Mouse (Mus musculus) forebrain, embryonic 14.5 days (tissue): ENCODE measurements around the gene Mettl1. TPM values are rescaled to one million over a fixed set of nuclear protein-coding genes. Genes with fewer than 3 reads are reported as not detected.
"Not testable (repeated sequence)": the region's sequence is repeated elsewhere in the genome, so short reads cannot be mapped to it uniquely, and the experiment has no call there.

ENCODE experiments used
- ATAC-seq: fragments of 200-750 bp; cut with Nextera tagmentation; 2 replicates; pipeline ENCODE4 v1.8.0; 2017; ENCODE audit warnings: mild to moderate bottlenecking, moderate library complexity
- DNase-seq: peaks from one replicate; pipeline ENCODE4 v3.0.0-alpha.2; 2015; ENCODE audit warnings: low spot score
- H3K27ac ChIP-seq: fragments of 300-500 bp; sonication (generic); 2 replicates; pipeline ENCODE4 v1.5.1; 2014; ENCODE audit warnings: low read depth, mild to moderate bottlenecking, control low read depth, low read length, moderate library complexity
- H3K27me3 ChIP-seq: fragments of 300-500 bp; sonication (generic); replicated peaks from 2 replicates; pipeline ENCODE4 v1.6.1; 2014; ENCODE audit warnings: low read length, control low read depth, mixed read lengths; ENCODE audit not compliant: control insufficient read depth, insufficient read depth
- H3K36me3 ChIP-seq: fragments of 300-500 bp; sonication (generic); 2 replicates; pipeline ENCODE4 v1.6.1; 2014; ENCODE audit warnings: low read length, control low read depth; ENCODE audit not compliant: control insufficient read depth, insufficient read depth
- H3K4me1 ChIP-seq: fragments of 300-500 bp; sonication (generic); 2 replicates; pipeline ENCODE4 v1.6.1; 2014; ENCODE audit warnings: antibody characterized with exemption, low read length, control low read depth; ENCODE audit not compliant: control insufficient read depth, insufficient read depth
- H3K4me2 ChIP-seq: fragments of 300-500 bp; sonication (generic); 2 replicates; pipeline ENCODE4 v1.6.1; 2014; ENCODE audit warnings: mild to moderate bottlenecking, control low read depth, low read length
- H3K4me3 ChIP-seq: fragments of 300-500 bp; sonication (generic); 2 replicates; pipeline ENCODE4 v1.5.1; 2014; ENCODE audit warnings: low read depth, low read length, control low read depth
- H3K9ac ChIP-seq: fragments of 300-500 bp; sonication (generic); 2 replicates; pipeline ENCODE4 v1.6.1; 2014; ENCODE audit warnings: mild to moderate bottlenecking, low read length, control low read depth, moderate library complexity
- H3K9me3 ChIP-seq: fragments of 300-500 bp; sonication (generic); replicated peaks from 2 replicates; pipeline ENCODE4 v1.6.1; 2016; ENCODE audit warnings: low read length, control low read depth, mixed read lengths; ENCODE audit not compliant: control insufficient read depth
- WGBS: fragments of 180-500 bp; shearing (Covaris S2); extraction: QIAGEN DNeasy Blood & Tissue Kit; methylation state at CpG from one replicate; pipeline ENCODE4 v1.1.7; 2014; 5-methylcytosine and 5-hydroxymethylcytosine counted together
- polyA plus RNA-seq: library from polyadenylated mRNA; unstranded; fragments of >200 nt; fragmentation: Nextera tagmentation; extraction: Ambion mirVana; gene quantifications from 2 replicates; pipeline ENCODE4 v1.2.1, GENCODE M21; 2014

Mettl1 gene
- polyA plus RNA-seq, 1 experiment from 2014 or later = 21.4 TPM

DNA sequence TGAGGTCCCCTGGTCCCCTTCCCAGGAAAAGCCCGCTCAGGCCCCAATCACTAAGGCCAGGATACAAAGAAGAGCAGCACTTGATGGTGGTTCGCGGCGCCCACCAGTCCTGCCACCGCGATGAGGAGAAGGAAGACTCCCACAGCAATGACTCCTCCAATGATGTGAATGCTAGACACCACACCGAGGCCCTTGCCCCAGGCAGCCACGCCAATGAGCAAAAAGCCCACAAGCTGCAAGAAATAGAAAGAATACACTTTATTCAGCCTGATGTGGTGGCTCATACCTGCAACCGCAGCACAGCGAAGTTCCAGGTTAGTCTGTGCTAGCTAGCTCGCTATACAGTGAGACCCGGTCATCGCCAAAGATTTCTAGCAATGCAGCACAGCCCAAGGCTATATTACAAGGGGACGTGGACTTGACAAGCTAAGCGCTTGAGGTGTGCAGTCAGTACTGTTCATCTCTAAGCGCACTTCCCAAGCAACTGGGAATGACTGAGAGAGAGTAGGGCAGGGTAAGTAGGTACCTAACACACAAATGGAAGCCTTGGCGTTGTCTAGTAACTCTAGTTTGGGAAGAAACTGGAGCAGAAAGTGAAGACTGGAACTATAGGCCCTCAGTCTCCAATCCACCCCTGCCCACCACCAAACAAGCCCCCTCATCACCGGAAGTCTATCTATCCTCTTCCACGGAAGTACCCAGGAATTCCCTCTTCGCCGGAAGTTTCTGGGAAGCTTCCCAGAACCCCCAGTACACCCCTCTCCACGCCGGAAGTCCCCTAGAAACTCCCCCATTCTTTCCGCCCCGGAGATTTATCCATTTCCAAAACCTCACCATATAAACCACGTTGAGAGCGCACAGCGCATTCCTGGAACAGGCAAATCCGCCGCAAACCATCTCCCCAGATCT lies 28.3 kb downstream of the Mettl1 start:
- 4% methylated on average over 30 of the region's 30 CpGs for WGBS
- no peaks in the 10 kb centered on the region for H3K9me3 ChIP-seq
- DNase-seq = peak; percentile 92
- peaks cover 22% of the 10 kb centered on the region for H3K4me1 ChIP-seq
- peak overlapping the region; percentile 85 for H3K27ac ChIP-seq
- H3K36me3 ChIP-seq = peaks cover 42% of the 10 kb centered on the region
- peak; percentile 86 for ATAC-seq
- H3K4me2 ChIP-seq = peak overlapping the region; percentile 80
- peak overlapping the region; percentile 60 for H3K9ac ChIP-seq
- H3K27me3 ChIP-seq = no peaks in the 10 kb centered on the region
- H3K4me3 ChIP-seq = peak overlapping the region; percentile 59

- Histone ChIP-seq H3K36me3 (peaks cover 33% of the 10 kb centered on the region), H3K27me3 (no peaks in the 10 kb centered on the region)
- 2% methylated on average over 36 of the region's 36 CpGs for WGBS
These were observed 29.2 kb downstream of the Mettl1 start, which contains the start of gene Tspan31 for GRCm38 (mm10) chr10:127070190-127071121. Tspan31 (minus strand) TSS chr10:127070264.

GRCm38 (mm10) chr10:127071203-127071602 lies 30.0 kb downstream of the Mettl1 start:
- DNase-seq = no peak
- no peak for ATAC-seq
- peaks cover 16% of the 10 kb centered on the region for H3K4me1 ChIP-seq
- WGBS = 79% methylated on average over 9 of the region's 9 CpGs
- peaks cover 25% of the 10 kb centered on the region for H3K36me3 ChIP-seq
- H3K4me2 ChIP-seq = peak overlapping the region; percentile 80
- peak overlapping the region; percentile 70 for H3K9ac ChIP-seq
- peak overlapping the region; percentile 59 for H3K4me3 ChIP-seq
- H3K27me3 ChIP-seq = no peaks in the 10 kb centered on the region; the same call in 1 of the 2 replicates
- H3K9me3 ChIP-seq = no peaks in the 10 kb centered on the region
- H3K27ac ChIP-seq = no peak overlapping the region

More at GRCm38 (mm10) chr10:127070190-127071121, 29.2 kb downstream of the Mettl1 start, which contains the start of gene Tspan31:
- peak within 1 kb of the TSS; percentile 59 for H3K4me3 ChIP-seq
- peak; percentile 94 for ATAC-seq
- H3K27ac ChIP-seq = peak within 1 kb of the TSS; percentile 85
- peak; percentile 99 for DNase-seq
- H3K4me1 ChIP-seq = peaks cover 16% of the 10 kb centered on the region
- H3K9me3 ChIP-seq = no peaks in the 10 kb centered on the region
- peak within 1 kb of the TSS; percentile 80 for H3K4me2 ChIP-seq
- H3K9ac ChIP-seq = peak within 1 kb of the TSS; percentile 70

DNA sequence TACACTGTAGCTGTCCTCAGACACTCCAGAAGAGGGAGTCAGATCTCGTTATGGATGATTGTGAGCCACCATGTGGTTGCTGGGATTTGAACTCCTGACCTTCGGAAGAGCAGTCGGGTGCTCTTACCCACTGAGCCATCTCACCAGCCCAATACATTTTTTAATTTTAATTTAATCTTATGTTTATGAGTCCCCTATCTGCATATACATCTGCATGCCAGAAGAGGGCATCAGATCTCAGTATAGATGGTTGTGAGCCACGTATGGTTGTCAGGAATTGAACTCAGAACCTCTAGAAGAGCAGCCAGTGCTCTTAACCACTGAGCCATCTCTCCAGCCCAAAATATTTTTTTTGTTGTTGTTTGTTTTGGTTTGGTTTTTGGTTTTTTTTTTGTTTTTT lies 31.1 kb downstream of the Mettl1 start:
- H3K9me3 ChIP-seq, H3K4me3 ChIP-seq, H3K4me2 ChIP-seq, DNase-seq, H3K27me3 ChIP-seq, H3K9ac ChIP-seq, H3K27ac ChIP-seq, ATAC-seq: not testable (repeated sequence)
- Histone ChIP-seq H3K4me1 (peaks cover 16% of the 10 kb centered on the region), H3K36me3 (peaks cover 15% of the 10 kb centered on the region)
- 89% methylated on average over 4 of the region's 4 CpGs for WGBS

- H3K4me1 ChIP-seq = peaks cover 22% of the 10 kb centered on the region
- H3K4me3 ChIP-seq, ATAC-seq, H3K27ac ChIP-seq, DNase-seq, H3K27me3 ChIP-seq, H3K4me2 ChIP-seq, H3K36me3 ChIP-seq, H3K9me3 ChIP-seq, H3K9ac ChIP-seq: not testable (repeated sequence)
- 83% methylated on average over 2 of the region's 2 CpGs for WGBS
These were observed 31.8 kb downstream of the Mettl1 start for GRCm38 (mm10) chr10:127072969-127073368.

- no peak for ATAC-seq
- no peak overlapping the region for H3K27ac ChIP-seq
- H3K4me1 ChIP-seq = peaks cover 22% of the 10 kb centered on the region
- no peaks in the 10 kb centered on the region; the same call in 1 of the 2 replicates for H3K27me3 ChIP-seq
- H3K9ac ChIP-seq = no peak overlapping the region
- no peak overlapping the region for H3K4me2 ChIP-seq
- DNase-seq = no peak
- no peak overlapping the region for H3K4me3 ChIP-seq
- WGBS = 92% methylated on average over 1 of the region's 1 CpGs
- no peaks in the 10 kb centered on the region for H3K36me3 ChIP-seq
- H3K9me3 ChIP-seq = no peaks in the 10 kb centered on the region
These were observed 32.8 kb downstream of the Mettl1 start for GRCm38 (mm10) chr10:127073981-127074380.

DNA sequence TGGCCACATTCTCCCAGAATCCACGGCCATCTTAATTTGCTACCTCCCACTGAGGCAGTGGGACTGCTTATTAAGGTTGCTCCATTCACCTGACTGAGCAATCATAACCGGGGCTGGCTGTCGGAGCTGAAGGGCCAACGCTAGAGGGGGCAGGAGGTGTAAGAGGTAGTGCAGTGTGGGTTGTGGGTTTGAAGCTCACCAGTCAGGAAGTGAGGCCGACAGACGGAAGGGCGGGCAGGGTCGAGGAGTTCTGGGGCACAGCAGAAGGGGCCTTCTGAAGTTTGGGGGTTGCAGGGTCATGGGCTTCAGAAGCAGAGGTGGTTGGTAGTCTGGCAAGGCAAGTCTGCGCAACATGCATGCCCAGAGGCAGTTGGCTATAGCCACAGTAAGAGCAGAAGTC lies 33.9 kb downstream of the Mettl1 start, which contains the start of gene Agap2:
Agap2 (plus strand) TSS at position 205 of the 400 bp plus-strand sequence.
- DNase-seq = no peak
- ATAC-seq = no peak
- Histone ChIP-seq H3K4me3 (no peak within 1 kb of the TSS), H3K36me3 (no peaks in the 10 kb centered on the region), H3K4me2 (no peak within 1 kb of the TSS), H3K4me1 (peaks cover 22% of the 10 kb centered on the region; the same call in 1 of the 2 replicates), H3K9me3 (no peaks in the 10 kb centered on the region), H3K9ac (no peak within 1 kb of the TSS), H3K27ac (no peak within 1 kb of the TSS), H3K27me3 (peaks cover 3% of the 10 kb centered on the region)
- WGBS = 63% methylated on average over 9 of the region's 9 CpGs

- H3K4me2 ChIP-seq = no peak overlapping the region
- H3K9me3 ChIP-seq = no peaks in the 10 kb centered on the region
- H3K4me1 ChIP-seq = peaks cover 24% of the 10 kb centered on the region; the same call in 1 of the 2 replicates
- no peak overlapping the region for H3K27ac ChIP-seq
- WGBS = 79% methylated on average over 8 of the region's 8 CpGs
- H3K36me3 ChIP-seq = no peaks in the 10 kb centered on the region
- H3K9ac ChIP-seq = no peak overlapping the region
- DNase-seq = no peak
- peaks cover 9% of the 10 kb centered on the region for H3K27me3 ChIP-seq
- no peak overlapping the region for H3K4me3 ChIP-seq
- ATAC-seq = no peak
These were observed 34.4 kb downstream of the Mettl1 start for GRCm38 (mm10) chr10:127075651-127076050.
